Mouse (Mus musculus) T-helper 2 cell (primary cell): ENCODE measurements around the gene Nisch.

Source experiments
- in situ Hi-C: fragments of 300-600 bp; cut with MboI, MseI; formaldehyde crosslinking; loops from one replicate; pipeline ENCODE4 v1.15.1; 2025; ENCODE audit warnings: high pct_unique_total_duplicates

Gene Nisch

DNA sequence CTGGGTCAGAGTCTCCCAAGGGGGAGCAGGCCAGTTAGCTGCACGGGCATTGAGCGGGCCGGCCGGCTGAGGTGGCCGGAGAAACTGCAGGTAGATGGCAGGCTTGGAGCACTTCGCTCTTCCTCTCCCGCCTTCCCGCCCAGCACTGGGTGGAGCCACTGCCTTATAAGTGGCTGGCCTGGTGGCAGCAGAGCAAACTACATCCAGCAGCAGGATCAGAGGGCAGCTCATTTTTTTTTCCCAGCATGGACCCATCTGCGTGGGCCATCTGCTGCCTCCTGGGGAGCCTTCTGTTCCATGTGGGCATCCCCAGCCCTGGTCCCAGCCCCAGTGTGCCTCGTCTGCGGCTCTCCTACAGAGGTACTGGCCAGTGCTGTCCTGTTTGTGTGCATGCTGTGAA, 920 bp upstream of the Nisch start, which contains the start of gene Sema3g:
TSS of gene Sema3g (plus strand) at position 195 of the 400 bp plus-strand sequence.
- in situ Hi-C loops: no loop called here

DNA sequence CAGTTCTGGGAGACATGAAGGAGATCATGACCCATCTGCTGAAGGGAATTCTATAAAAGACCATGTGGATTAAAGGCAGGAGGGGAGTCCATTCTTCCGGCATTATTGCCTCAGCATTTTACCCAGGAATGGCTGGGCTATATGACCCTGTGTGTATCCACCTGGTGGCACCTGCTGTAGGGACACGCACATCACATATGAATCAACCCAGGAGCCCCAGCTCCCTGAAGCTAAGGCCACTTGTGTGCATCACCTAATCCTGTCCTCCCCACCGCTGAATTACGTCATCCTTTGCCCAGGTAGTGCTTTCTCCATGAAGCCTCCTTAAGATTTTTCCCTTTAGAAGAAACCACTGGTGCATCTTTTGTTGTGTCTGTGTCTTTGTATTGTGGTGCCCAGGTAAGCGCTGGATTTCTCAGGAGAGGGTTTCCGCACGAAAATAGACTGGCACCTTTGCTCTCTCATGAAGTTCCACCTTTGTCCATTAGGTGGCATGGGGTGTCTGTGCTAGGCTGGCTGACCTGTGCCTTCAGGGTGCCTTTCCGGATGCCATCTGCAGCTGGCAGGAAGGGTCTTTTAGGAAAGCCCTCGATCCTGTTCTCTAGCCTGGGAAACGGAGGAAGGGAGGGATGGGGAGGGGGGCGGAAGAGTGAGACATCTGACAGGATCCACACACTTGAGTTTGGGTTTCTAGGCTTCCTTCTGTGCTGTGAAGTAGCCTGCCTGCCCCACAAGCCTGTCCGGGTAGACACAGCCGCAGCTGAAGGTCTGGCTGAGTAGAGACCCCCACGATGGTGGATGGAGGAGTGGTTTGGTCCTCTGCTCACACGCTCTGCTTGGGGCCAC, 1.4 kb downstream of the Nisch start:
- in situ Hi-C loops: no loop called here

- in situ Hi-C loops: no loop called here
Observed at GRCm38 (mm10) chr14:31214684-31215083, 2.1 kb downstream of the Nisch start.

DNA sequence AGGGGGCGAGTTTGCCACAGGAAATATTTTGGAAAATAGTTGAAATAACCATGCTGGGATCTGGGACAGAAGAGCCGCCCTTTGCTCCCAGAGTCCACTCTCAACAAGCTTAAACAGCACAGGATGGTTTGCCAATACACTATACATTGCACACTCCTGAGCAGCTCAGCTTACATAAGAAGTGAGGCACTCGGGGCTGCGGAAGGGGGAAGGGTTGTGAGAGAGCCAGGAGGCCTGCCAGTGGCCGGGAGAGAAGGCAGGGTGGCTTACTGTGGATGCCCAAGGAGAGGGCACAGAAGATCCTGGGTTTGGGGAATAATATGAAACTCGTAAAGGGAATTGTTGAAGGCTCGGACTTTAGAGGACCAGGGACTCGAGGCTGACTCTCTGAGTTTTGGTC, 2.9 kb downstream of the Nisch start:
- in situ Hi-C loops: no loop called here

GRCm38 (mm10) chr14:31212499-31212898, 4.2 kb downstream of the Nisch start:
- in situ Hi-C loops: no loop called here

DNA sequence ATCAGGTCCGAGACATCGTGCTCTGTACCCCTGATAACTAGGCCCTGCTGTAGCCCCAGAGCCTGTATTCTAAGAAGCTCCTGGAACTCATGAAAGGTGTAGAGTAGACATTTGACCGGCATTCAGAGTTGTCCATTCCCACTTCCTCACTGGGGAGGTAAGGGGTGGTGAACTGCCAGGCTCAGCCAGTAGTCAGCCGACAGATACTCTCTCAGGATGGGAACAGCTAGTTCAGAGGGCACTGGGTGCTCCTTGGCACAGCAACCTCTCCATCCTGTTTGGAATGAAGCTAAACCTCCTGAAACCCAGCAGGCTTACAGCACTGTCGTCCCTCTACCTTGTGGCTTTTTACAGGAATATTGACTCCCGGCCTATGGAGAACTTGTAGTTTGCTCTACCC, 4.9 kb downstream of the Nisch start:
- in situ Hi-C loops: no loop called here

GRCm38 (mm10) chr14:31209133-31209557, 7.6 kb downstream of the Nisch start:
- in situ Hi-C loops: loop anchor here (5.0 kb wide), 1 partner anchor 77 kb away; the partner anchor contains the start of gene Nt5dc2

DNA sequence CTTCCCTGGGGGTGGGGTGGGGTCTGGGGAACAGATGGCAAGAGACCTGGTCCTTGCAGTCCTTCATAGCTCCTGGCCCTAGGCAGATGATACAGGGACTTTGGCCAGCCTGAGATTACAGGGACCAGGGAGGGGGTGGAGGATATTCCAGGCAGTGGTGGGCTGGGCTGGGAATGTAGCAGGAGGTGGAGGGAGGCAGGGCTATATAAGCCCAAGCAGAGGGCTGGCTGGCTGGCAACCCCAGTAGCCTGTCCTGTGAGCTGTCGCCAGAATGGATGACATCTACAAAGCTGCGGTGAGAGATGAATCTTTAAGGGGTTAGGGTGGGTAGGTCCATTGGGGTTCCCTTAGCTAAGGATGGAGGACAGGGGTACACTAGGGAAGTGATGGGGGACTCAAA, 8.7 kb downstream of the Nisch start, which contains the start of gene Tnnc1:
TSS of gene Tnnc1 (plus strand) at position 229 of the 400 bp plus-strand sequence.
- in situ Hi-C loops: loop anchor here (5.0 kb wide), 1 partner anchor 76 kb away; the partner anchor contains the start of gene Nt5dc2

- in situ Hi-C loops: loop anchor here (5.0 kb wide), 1 partner anchor 75 kb away; the partner anchor contains the start of gene Nt5dc2
Observed at GRCm38 (mm10) chr14:31207070-31207830, 9.5 kb downstream of the Nisch start.

GRCm38 (mm10) chr14:31206472-31206981, 10.2 kb downstream of the Nisch start:
- in situ Hi-C loops: loop anchor here (5.0 kb wide), 1 partner anchor 74 kb away; the partner anchor contains the start of gene Nt5dc2

DNA sequence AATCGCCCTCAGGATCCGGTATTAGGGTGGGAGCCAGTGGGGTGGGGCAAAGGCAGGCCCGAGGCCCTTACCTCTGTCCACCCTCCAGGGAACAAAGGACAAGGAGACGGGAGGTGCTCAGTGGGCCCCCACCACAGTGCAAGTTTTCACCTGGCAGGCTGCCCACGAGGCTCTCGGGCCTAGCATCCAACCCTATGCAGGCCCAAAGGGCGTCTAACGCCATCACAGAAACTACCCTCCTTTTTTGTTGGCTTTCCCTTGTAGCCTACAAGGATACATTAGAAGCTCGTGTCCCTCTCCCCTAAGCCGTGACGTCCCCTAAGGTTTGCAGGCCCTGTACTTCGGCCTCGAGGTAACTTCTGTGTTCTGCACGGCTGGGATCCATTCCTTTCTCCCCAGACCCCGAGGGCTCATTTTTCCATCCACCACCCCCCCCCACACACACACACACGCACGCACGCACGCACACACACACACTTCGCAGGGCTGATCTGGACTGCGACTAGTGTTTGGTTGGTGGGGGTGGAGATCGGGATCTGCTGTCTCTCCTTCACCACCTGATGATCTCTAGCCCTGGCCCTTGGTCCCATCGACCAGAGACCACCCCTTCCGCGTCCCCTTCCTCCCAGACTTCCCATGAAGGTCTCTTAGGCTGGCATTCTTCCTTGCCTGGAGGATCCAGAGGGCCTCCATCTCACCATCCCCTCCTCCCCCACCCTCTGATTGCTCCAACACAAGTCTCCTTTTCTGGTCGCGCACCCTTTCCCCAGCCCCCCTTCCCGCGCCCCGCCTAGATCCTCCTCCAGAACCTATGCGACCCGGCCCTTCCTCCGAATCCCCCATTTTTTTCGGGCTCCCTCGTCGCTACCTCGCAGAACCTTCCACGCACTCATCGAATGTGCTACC, 10.9 kb downstream of the Nisch start:
- in situ Hi-C loops: loop anchor here (5.0 kb wide), 1 partner anchor 74 kb away; the partner anchor contains the start of gene Nt5dc2

DNA sequence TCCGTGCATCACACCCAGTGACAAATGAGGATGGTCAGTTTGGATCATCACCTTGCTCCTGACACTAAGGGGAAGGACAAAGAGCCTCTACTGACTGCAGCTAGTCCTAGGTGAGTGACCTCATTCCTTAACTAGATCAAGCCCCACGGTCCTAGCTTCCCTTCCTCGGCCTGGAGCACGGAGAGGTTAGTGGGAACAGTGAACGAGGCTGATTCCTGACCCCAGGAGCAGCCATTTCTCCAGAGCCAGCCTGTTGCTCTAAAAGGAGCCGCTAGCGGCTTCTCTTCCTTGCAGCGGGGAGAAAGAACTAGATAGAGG, 11.5 kb downstream of the Nisch start:
- in situ Hi-C loops: loop anchor here (5.0 kb wide), 1 partner anchor 73 kb away; the partner anchor contains the start of gene Nt5dc2

DNA sequence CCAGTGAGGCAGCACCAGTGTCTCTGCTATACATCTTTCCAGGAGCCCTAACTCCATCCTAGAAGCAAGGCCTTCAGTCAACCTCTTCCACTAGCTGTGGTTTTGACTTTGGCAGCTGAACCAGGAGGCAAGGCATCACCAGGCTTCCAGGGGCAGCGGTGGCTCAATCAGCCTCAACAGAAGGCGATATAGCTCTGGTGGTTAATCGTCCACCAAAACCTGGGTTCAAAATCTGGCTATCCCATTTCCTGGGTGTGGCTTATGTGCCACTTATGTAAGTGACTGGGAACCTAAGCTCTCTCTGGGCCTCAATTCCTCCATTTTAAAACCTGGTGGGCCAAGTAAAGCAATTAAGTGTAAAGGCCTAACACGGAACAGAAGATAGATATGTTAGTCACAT, 11.9 kb downstream of the Nisch start:
- in situ Hi-C loops: loop anchor here (5.0 kb wide), 1 partner anchor 73 kb away; the partner anchor contains the start of gene Nt5dc2

GRCm38 (mm10) chr14:31200038-31200437, 16.7 kb downstream of the Nisch start:
- in situ Hi-C loops: no loop called here

- in situ Hi-C loops: no loop called here
Observed at GRCm38 (mm10) chr14:31199599-31199998, 17.1 kb downstream of the Nisch start.

GRCm38 (mm10) chr14:31197547-31198516, 18.9 kb downstream of the Nisch start:
- in situ Hi-C loops: no loop called here

GRCm38 (mm10) chr14:31195968-31196367, 20.8 kb downstream of the Nisch start:
- in situ Hi-C loops: no loop called here

DNA sequence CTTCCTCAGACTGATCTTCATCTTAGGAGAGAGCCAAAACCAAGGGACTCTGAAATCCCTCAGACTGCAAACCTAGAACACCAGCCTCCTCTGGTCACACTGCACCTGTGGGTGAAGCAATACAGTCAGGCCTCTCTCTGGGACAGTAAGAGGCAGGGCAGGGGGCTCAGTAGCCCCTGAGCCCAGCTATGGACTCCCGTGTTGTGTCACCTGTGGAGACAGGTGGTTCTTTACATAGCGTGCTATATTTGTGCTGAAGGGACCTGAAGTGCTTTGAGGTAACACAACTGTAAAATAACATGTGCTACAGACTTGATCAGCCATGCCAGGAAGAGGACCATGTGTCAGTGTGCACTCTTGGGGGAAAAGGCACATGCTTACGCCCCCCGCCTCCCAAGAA, 21.2 kb downstream of the Nisch start:
- in situ Hi-C loops: no loop called here

- in situ Hi-C loops: loop anchor here (5.0 kb wide), 1 partner anchor 93 kb away; no protein-coding TSS in a partner anchor
Observed at GRCm38 (mm10) chr14:31194891-31195513, 21.7 kb downstream of the Nisch start.
